Mouse (Mus musculus) liver, embryonic 11.5 days (tissue): ENCODE measurements around the gene Ces1d. TPM values are rescaled to one million over a fixed set of nuclear protein-coding genes. Genes with fewer than 3 reads are reported as not detected.

ENCODE experiments used
- ATAC-seq: fragments of 200-750 bp; cut with Nextera tagmentation; replicated peaks from 2 replicates; pipeline ENCODE4 v1.8.0; 2017; ENCODE audit warnings: moderate number of reproducible peaks, mild to moderate bottlenecking, moderate TSS enrichment, moderate library complexity; ENCODE audit not compliant: low FRiP score
- DNase-seq: peaks from one replicate; pipeline ENCODE4 v3.0.0-alpha.2; 2017; ENCODE audit warnings: low spot score
- H3K27ac ChIP-seq: fragments of 300-500 bp; sonication (generic); 2 replicates; pipeline ENCODE4 v1.5.1; 2014; ENCODE audit warnings: mild to moderate bottlenecking, low read depth, low read length, control low read depth
- H3K27me3 ChIP-seq: fragments of 300-500 bp; sonication (generic); replicated peaks from 2 replicates; pipeline ENCODE4 v1.6.1; 2014; ENCODE audit warnings: low read length, mixed read lengths; ENCODE audit not compliant: control insufficient read depth, insufficient read depth
- H3K36me3 ChIP-seq: fragments of 300-500 bp; sonication (generic); 2 replicates; pipeline ENCODE4 v1.6.1; 2014; ENCODE audit warnings: mild to moderate bottlenecking, low read length, moderate library complexity, mixed read lengths; ENCODE audit not compliant: control insufficient read depth, insufficient read depth
- H3K4me1 ChIP-seq: fragments of 300-500 bp; sonication (generic); replicated peaks from 2 replicates; pipeline ENCODE4 v1.6.1; 2014; ENCODE audit warnings: low read length, mixed read lengths; ENCODE audit not compliant: control insufficient read depth, insufficient read depth
- H3K4me2 ChIP-seq: fragments of 300-500 bp; sonication (generic); 2 replicates; pipeline ENCODE4 v1.6.1; 2014; ENCODE audit warnings: mild to moderate bottlenecking, control low read depth, moderate library complexity
- H3K4me3 ChIP-seq: fragments of 300-500 bp; sonication (generic); 2 replicates; pipeline ENCODE4 v1.5.1; 2014; ENCODE audit warnings: low read depth, low read length, control low read depth
- H3K9ac ChIP-seq: fragments of 300-500 bp; sonication (generic); 2 replicates; pipeline ENCODE4 v1.6.1; 2014; ENCODE audit warnings: low read depth, low read length, control low read depth
- H3K9me3 ChIP-seq: fragments of 300-500 bp; sonication (generic); 2 replicates; pipeline ENCODE4 v1.6.1; 2016; ENCODE audit warnings: low read length, inconsistent platforms, mixed read lengths; ENCODE audit not compliant: control insufficient read depth
- WGBS: fragments of 180-500 bp; shearing (Covaris S2); extraction: QIAGEN DNeasy Blood & Tissue Kit; methylation state at CpG from one replicate; pipeline ENCODE4 v1.1.7; 2014; 5-methylcytosine and 5-hydroxymethylcytosine counted together
- polyA plus RNA-seq: library from polyadenylated mRNA; unstranded; fragments of >200 nt; fragmentation: Nextera tagmentation; extraction: Ambion mirVana; gene quantifications from 2 replicates; pipeline ENCODE4 v1.2.1, GENCODE M21; 2014

Gene Ces1d
- polyA plus RNA-seq, 1 experiment from 2014 or later, result 0.16 TPM

DNA sequence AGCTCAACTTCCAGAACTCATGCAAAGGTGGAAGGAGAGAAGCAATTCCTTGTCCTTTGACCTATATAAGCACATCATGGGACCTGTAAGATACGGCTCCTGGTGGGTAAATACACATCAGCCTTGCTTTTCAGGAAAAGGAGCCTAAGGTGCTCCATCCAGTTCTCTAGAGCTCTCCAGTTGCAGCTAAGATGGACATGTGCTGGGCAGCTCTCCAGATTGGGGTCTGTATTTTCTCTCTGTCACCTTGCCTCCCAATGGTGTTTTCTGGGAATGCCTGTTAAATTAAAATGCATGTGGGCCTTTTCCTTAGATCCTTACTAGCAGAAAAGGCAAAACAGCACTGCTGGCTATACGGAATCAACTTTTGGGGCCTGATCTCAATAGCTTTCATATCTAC lies 23.1 kb downstream of the Ces1d start:
- H3K4me1 ChIP-seq, result no peaks in the 10 kb centered on the region
- H3K9ac ChIP-seq, result no peak overlapping the region
- H3K27ac ChIP-seq, result no peak overlapping the region
- no peak overlapping the region for H3K4me2 ChIP-seq
- WGBS, result 81% methylated on average over 2 of the region's 2 CpGs
- H3K9me3 ChIP-seq, result no peaks in the 10 kb centered on the region
- no peak for DNase-seq
- no peak overlapping the region for H3K4me3 ChIP-seq
- no peak for ATAC-seq
- no peaks in the 10 kb centered on the region for H3K36me3 ChIP-seq
- H3K27me3 ChIP-seq, result no peaks in the 10 kb centered on the region

- Histone ChIP-seq H3K4me2 (no peak overlapping the region), H3K9ac (no peak overlapping the region), H3K4me1 (no peaks in the 10 kb centered on the region), H3K9me3 (no peaks in the 10 kb centered on the region), H3K4me3 (no peak overlapping the region), H3K36me3 (no peaks in the 10 kb centered on the region), H3K27me3 (no peaks in the 10 kb centered on the region), H3K27ac (no peak overlapping the region)
- ATAC-seq, result no peak
- 52% methylated on average over 1 of the region's 1 CpGs for WGBS
- no peak for DNase-seq
These were observed 25.6 kb downstream of the Ces1d start for GRCm38 (mm10) chr8:93171846-93172590.

- no peaks in the 10 kb centered on the region for H3K27me3 ChIP-seq
- H3K4me2 ChIP-seq, result no peak overlapping the region
- H3K9ac ChIP-seq, result no peak overlapping the region
- no peak for DNase-seq
- no peak for ATAC-seq
- no peak overlapping the region for H3K4me3 ChIP-seq
- 79% methylated on average over 1 of the region's 1 CpGs for WGBS
- H3K27ac ChIP-seq, result no peak overlapping the region
- H3K36me3 ChIP-seq, result no peaks in the 10 kb centered on the region
- H3K9me3 ChIP-seq, result no peaks in the 10 kb centered on the region
- H3K4me1 ChIP-seq, result no peaks in the 10 kb centered on the region
These were observed 34.3 kb downstream of the Ces1d start for GRCm38 (mm10) chr8:93163363-93163762.

DNA sequence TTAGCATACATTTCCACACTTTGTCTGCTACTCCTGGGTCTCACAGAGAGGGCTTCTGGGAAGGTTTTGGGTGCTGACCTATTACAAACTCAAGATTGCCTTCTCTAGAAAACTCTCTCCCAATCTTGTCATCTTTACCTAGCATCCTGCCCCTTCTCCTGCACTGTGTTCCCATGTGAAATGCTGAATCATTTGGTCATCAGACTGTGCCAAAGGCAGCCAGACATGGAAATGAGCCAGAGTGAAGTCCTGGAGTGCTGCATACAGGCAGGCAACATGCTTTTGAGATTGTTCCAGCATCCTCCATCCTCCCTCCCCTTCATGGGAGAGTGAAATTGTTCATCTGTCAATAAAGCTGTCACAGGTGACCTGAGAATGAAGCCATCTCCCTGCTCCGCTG lies 46.2 kb downstream of the Ces1d start:
- H3K9me3 ChIP-seq, result no peaks in the 10 kb centered on the region
- no peak overlapping the region for H3K9ac ChIP-seq
- ATAC-seq, result no peak
- DNase-seq, result no peak
- H3K4me3 ChIP-seq, result no peak overlapping the region
- no peak overlapping the region for H3K4me2 ChIP-seq
- WGBS, result 92% methylated on average over 1 of the region's 1 CpGs
- no peaks in the 10 kb centered on the region for H3K4me1 ChIP-seq
- no peaks in the 10 kb centered on the region for H3K36me3 ChIP-seq
- H3K27me3 ChIP-seq, result no peaks in the 10 kb centered on the region
- H3K27ac ChIP-seq, result no peak overlapping the region

- Histone ChIP-seq H3K4me1 (no peaks in the 10 kb centered on the region), H3K9ac (no peak overlapping the region), H3K27ac (no peak overlapping the region), H3K4me3 (no peak overlapping the region), H3K27me3 (no peaks in the 10 kb centered on the region), H3K9me3 (no peaks in the 10 kb centered on the region), H3K4me2 (no peak overlapping the region), H3K36me3 (no peaks in the 10 kb centered on the region)
- DNase-seq, result no peak
- no peak for ATAC-seq
These were observed 50.3 kb downstream of the Ces1d start for GRCm38 (mm10) chr8:93147331-93147730.

DNA sequence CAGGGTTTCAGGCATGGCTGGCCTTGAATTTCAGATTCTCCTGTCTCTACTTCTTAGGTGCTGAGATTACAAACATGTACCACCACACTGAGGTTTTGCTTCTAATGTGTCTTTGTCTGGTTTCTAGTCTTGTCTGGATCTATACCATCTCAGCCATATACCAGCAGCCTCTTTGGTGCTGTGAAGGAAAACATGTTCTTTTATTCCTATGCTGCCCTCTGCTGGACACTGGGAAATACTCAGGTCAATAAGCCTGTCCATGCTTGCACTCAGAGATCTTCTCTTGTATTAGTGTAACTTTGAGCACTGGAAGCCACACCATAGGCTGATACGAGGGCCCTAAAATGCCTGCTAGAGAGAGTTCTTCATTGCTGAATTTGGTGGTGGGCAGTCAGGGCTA lies 56.9 kb downstream of the Ces1d start:
- no peaks in the 10 kb centered on the region for H3K27me3 ChIP-seq
- 34% methylated on average over 1 of the region's 1 CpGs for WGBS
- H3K27ac ChIP-seq, result no peak overlapping the region
- no peak overlapping the region for H3K4me3 ChIP-seq
- no peak overlapping the region for H3K9ac ChIP-seq
- ATAC-seq, result no peak
- H3K4me2 ChIP-seq, result no peak overlapping the region
- H3K4me1 ChIP-seq, result no peaks in the 10 kb centered on the region
- no peaks in the 10 kb centered on the region for H3K9me3 ChIP-seq
- DNase-seq, result no peak
- H3K36me3 ChIP-seq, result no peaks in the 10 kb centered on the region

GRCm38 (mm10) chr8:93132196-93132595 lies 65.4 kb downstream of the Ces1d start:
- Histone ChIP-seq H3K4me2 (no peak overlapping the region), H3K27ac (no peak overlapping the region), H3K9ac (no peak overlapping the region), H3K4me3 (no peak overlapping the region), H3K9me3 (no peaks in the 10 kb centered on the region), H3K36me3 (no peaks in the 10 kb centered on the region), H3K27me3 (no peaks in the 10 kb centered on the region), H3K4me1 (no peaks in the 10 kb centered on the region)
- 86% methylated on average over 2 of the region's 2 CpGs for WGBS
- no peak for ATAC-seq
- DNase-seq, result no peak

DNA sequence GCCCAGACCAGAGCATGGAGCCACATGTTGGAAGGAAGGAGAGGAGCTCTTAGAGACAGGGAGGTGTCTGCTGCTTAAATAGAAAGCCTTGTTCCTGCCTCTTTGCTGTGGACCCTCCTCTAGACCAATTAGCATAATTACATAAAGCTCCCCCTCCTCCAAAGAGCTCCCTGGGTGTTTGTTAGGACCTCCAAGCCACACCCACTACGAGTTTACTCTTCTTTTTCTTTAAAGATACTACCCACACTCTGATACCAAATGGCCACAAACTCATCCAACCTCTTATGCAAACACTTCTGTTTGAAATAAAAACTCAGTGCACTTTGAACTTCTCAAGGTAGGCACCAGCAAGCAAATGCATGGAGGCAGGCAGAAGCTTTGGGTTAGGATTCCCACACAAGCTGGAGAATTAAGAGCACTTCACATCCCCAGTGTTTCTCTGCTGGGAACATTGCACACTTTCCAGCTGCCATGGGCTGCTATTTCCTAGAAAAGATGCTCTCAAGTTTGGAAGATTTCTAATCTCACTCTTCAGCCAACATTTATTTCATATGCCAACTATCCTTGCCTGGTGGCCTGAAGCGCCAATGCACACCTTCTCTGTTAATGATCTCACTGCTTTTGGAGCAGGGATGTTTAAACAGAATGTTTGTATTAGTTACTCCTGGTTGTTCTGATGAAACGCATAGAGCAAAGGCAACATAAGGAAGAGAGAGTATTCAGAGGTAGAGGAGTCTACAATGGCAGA lies 66.2 kb downstream of the Ces1d start, which contains the start of gene Ces1c:
TSS of gene Ces1c (minus strand) at position 51 of the 748 bp plus-strand sequence.
- Histone ChIP-seq H3K27ac (no peak within 1 kb of the TSS), H3K4me3 (no peak within 1 kb of the TSS), H3K4me1 (no peaks in the 10 kb centered on the region), H3K9ac (no peak within 1 kb of the TSS), H3K4me2 (no peak within 1 kb of the TSS), H3K36me3 (no peaks in the 10 kb centered on the region), H3K27me3 (no peaks in the 10 kb centered on the region), H3K9me3 (no peaks in the 10 kb centered on the region)
- ATAC-seq, result no peak
- no peak for DNase-seq
- WGBS, result 69% methylated on average over 3 of the region's 3 CpGs

GRCm38 (mm10) chr8:93126476-93126875 lies 71.2 kb downstream of the Ces1d start:
- ATAC-seq (no peak), DNase-seq (no peak)
- no peak overlapping the region for H3K4me2 ChIP-seq
- H3K9ac ChIP-seq, result no peak overlapping the region
- H3K9me3 ChIP-seq, result no peaks in the 10 kb centered on the region
- H3K27ac ChIP-seq, result no peak overlapping the region
- H3K27me3 ChIP-seq, result no peaks in the 10 kb centered on the region
- 83% methylated on average over 2 of the region's 2 CpGs for WGBS
- no peak overlapping the region for H3K4me3 ChIP-seq
- no peaks in the 10 kb centered on the region for H3K4me1 ChIP-seq
- H3K36me3 ChIP-seq, result no peaks in the 10 kb centered on the region
